Mouse (Mus musculus) right cerebral cortex, postnatal 10 days (tissue): ENCODE results near the gene Il21r.
A peak's percentile ranks its signal among the peaks of the same experiment; 100 is the strongest.

Experiments
- DNase-seq, 2 experiments: peaks; one replicate each; pipeline ENCODE4 v3.0.0; 2021; ENCODE audit warnings: low spot score in 2 of 2

The Il21r gene

GRCm38 (mm10) chr7:125638870-125639386, 35.7 kb downstream of the Il21r start:
- DNase-seq: peak; percentile 77 to 81

- DNase-seq: peak; percentile 48 to 49
These were observed 40.7 kb downstream of the Il21r start for GRCm38 (mm10) chr7:125643880-125644279.

GRCm38 (mm10) chr7:125645413-125645812, 42.2 kb downstream of the Il21r start:
- DNase-seq: no peak

GRCm38 (mm10) chr7:125649013-125649412, 45.8 kb downstream of the Il21r start:
- no peak for DNase-seq

DNA sequence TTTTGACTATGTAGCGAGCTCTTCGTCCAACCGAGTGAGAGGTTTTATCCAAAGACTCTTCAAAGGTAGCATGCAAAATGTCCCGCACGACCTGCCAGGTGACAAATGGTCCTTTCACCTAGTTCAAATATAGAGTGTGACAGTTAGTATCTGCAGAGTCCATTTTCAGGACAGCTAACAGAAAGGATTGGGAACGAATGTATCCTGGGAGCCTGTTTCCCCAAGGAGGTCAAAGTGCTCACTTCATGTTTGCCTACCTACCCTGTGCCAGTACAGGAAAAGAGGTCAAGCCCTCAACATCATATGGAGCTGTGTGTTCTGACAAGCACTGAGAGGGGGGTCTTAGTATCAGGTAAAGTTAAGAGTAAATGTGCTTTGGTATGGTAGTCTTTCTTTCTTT, 54.3 kb downstream of the Il21r start:
- no peak for DNase-seq

GRCm38 (mm10) chr7:125663654-125664053, 60.4 kb downstream of the Il21r start:
- DNase-seq: no peak

- no peak for DNase-seq
These were observed 67.6 kb downstream of the Il21r start for GRCm38 (mm10) chr7:125670865-125671264.

DNA sequence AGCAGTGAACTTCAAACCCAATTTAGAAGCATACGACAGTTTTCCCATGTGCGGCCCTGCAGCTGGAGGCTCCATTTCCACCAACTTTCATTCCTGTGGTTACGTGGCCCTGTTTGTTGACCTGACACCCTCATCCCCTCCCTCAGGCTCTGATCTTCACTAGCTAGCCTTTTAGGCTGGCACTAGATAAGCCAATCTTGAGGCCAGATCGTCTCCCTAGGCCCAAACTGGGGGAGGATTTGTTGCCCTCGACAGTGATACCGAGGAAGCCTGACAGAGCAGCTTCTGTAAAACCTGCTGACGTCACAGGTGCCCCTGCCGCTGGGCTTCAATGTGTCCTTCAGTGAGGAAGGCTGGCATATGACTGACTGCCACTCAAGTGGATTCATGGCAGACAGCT, 68.2 kb downstream of the Il21r start:
- no peak for DNase-seq

DNA sequence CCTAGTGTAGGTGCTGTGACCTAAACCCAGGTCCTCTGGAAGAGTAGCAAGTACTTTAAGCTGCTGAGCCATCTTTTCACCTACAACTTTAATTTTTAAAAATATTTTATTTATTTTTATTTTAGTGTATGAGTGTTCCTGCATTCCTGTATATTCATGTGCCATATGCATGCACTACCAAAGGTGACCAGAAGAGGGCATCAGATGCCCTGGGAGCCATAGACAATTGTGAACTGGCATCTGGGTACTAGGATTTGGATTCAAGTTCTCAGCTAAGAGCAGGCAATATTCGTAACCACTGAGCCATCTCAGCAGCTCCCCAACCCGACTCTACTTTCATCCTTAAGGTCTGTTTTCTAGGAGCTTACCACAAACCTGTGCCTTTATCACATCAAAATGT, 71.7 kb downstream of the Il21r start:
- DNase-seq: peak in 1 of 2 experiments; percentile 53

GRCm38 (mm10) chr7:125678756-125679155, 75.5 kb downstream of the Il21r start:
- DNase-seq: no peak

DNA sequence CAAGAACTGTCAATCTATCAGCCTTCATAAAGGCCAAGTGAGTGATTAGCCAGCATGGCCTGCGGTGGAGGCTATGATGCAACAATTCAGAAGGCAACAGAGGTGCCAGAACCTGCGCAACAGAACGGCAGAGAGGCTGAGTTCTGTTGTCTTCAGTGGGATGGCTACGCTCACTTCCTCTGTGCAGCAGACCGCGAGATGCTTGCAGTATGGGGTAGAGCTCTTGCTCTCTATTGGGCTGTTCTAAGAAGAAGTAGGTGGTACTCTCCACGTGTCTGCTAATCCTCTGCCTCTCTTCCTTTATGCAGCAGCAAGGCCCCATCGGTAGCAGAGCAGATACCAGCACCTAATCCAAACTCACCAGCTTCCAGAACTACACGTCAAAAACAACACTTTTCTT, 76.7 kb downstream of the Il21r start:
- DNase-seq: no peak
